Mouse (Mus musculus) B cell, adult 2 months (primary cell): ENCODE measurements around the gene Ppp2r2c.

Source experiments
- DNase-seq, 2 experiments: peaks; one replicate each; pipeline ENCODE4 v3.0.0; 2022

Gene Ppp2r2c

GRCm38 (mm10) chr5:36868266-36869090 is at the start of gene Ppp2r2c:
Gene Ppp2r2c, plus strand, starts transcription at chr5:36868513.
- DNase-seq = no peak

- DNase-seq = no peak
These were observed 48.6 kb upstream of the Ppp2r2c start for GRCm38 (mm10) chr5:36819742-36820141.

- peak; percentile 75 to 76 for DNase-seq
These were observed 48.2 kb upstream of the Ppp2r2c start for GRCm38 (mm10) chr5:36820142-36820541.

GRCm38 (mm10) chr5:36822907-36823306 is 45.4 kb upstream of the Ppp2r2c start:
- no peak for DNase-seq

- no peak for DNase-seq
These were observed 39.2 kb upstream of the Ppp2r2c start for GRCm38 (mm10) chr5:36829098-36829497.

GRCm38 (mm10) chr5:36829913-36830879 is 38.1 kb upstream of the Ppp2r2c start, which contains the start of gene Man2b2:
Gene Man2b2, minus strand, starts transcription at chr5:36830653.
- DNase-seq = peak; percentile 95 to 96

GRCm38 (mm10) chr5:36831272-36831671 is 37.0 kb upstream of the Ppp2r2c start:
- DNase-seq = no peak

- DNase-seq = peak; percentile 86 to 87
These were observed 32.4 kb upstream of the Ppp2r2c start for GRCm38 (mm10) chr5:36835933-36836332.

GRCm38 (mm10) chr5:36839032-36839431 is 29.3 kb upstream of the Ppp2r2c start:
- DNase-seq = no peak

GRCm38 (mm10) chr5:36839602-36840001 is 28.7 kb upstream of the Ppp2r2c start:
- no peak for DNase-seq

- no peak for DNase-seq
These were observed 28.2 kb upstream of the Ppp2r2c start for GRCm38 (mm10) chr5:36840092-36840491.

GRCm38 (mm10) chr5:36841701-36842100 is 26.6 kb upstream of the Ppp2r2c start:
- no peak for DNase-seq

- no peak for DNase-seq
These were observed 23.8 kb upstream of the Ppp2r2c start for GRCm38 (mm10) chr5:36844490-36844889.

- DNase-seq = no peak
These were observed 16.7 kb upstream of the Ppp2r2c start for GRCm38 (mm10) chr5:36851572-36851971.

GRCm38 (mm10) chr5:36855180-36855579 is 13.1 kb upstream of the Ppp2r2c start:
- DNase-seq = no peak

- no peak for DNase-seq
These were observed 11.8 kb upstream of the Ppp2r2c start for GRCm38 (mm10) chr5:36856529-36856928.

- no peak for DNase-seq
These were observed 10.8 kb upstream of the Ppp2r2c start for GRCm38 (mm10) chr5:36857546-36857945.

- peak; percentile 5 to 14 for DNase-seq
These were observed 7.2 kb upstream of the Ppp2r2c start for GRCm38 (mm10) chr5:36861084-36861483.

GRCm38 (mm10) chr5:36866701-36867250 is 1.5 kb upstream of the Ppp2r2c start:
- DNase-seq = no peak

- no peak for DNase-seq
These were observed 752 bp upstream of the Ppp2r2c start for GRCm38 (mm10) chr5:36867561-36867960.

GRCm38 (mm10) chr5:36869186-36869577 is 869 bp downstream of the Ppp2r2c start:
- no peak for DNase-seq

GRCm38 (mm10) chr5:36869578-36870236 is 1.4 kb downstream of the Ppp2r2c start:
- no peak for DNase-seq

- no peak for DNase-seq
These were observed 2.6 kb downstream of the Ppp2r2c start for GRCm38 (mm10) chr5:36870916-36871315.
